18 mouse cellular contexts compared by ENCODE assay signal in genomic region chr19:32111866-32112790, GRCm38 (mm10). TPM values are rescaled to one million over a fixed set of nuclear protein-coding genes. Genes with fewer than 3 reads are reported as not detected.
DNase-seq lines count a peak whose midpoint lies in the region; ATAC-seq and TF ChIP-seq lines count a peak whose summit lies in the region.
"Had no signal": no experiment of that assay in that cellular context is flagged by ENCODE, and none has a peak within 500 bp of the region (broad histone marks: within the 10 kb centered on the region; RNA-seq: fewer than 3 reads in every experiment).

No protein-coding gene starts in this region.

- peak; percentile 76 for DNase-seq in MEL (ENCODE audit: low read depth, low spot score)
- no peak for DNase-seq in adrenal gland, postnatal 25 days
- no peak for DNase-seq in embryo, embryonic 10.5 days (ENCODE audit: low spot score)
- DNase-seq: adrenal gland, adult 8-10 months; cerebellum, adult 9-11 months; gastrocnemius, postnatal 10 days; heart, postnatal 10 days; lung, adult 2 months; lung, postnatal 4 days had no signal

- H3K9ac ChIP-seq in liver, embryonic 16.5 days (ENCODE audit: low read depth, low read length) = no peak overlapping the region
- H3K9ac ChIP-seq in liver, embryonic 12.5 days = no peak overlapping the region
- peak overlapping the region; percentile 11; the same call in 1 of the 2 replicates for H3K9ac ChIP-seq in MEL (ENCODE audit: control insufficient read depth, low read depth, low read length, poor library complexity, severe bottlenecking)
- H3K9ac ChIP-seq: limb, embryonic 13.5 days; neural tube, embryonic 12.5 days had no signal

- no peaks in the 10 kb centered on the region for H3K36me3 ChIP-seq in liver, embryonic 16.5 days (ENCODE audit: control insufficient read depth, insufficient read depth)
- H3K36me3 ChIP-seq in liver, embryonic 12.5 days = no peaks in the 10 kb centered on the region
- H3K36me3 ChIP-seq in MEL (ENCODE audit: control insufficient read depth in 1 of 2, insufficient read depth in 2 of 2, low read length in 2 of 2) = peaks cover 0 to 16% of the 10 kb centered on the region in 2 experiments; a peak in 2 of 4 replicates
- no peaks in the 10 kb centered on the region for H3K36me3 ChIP-seq in megakaryocyte, embryonic 14.5 days (replicated peaks; ENCODE audit: low read length)
- H3K36me3 ChIP-seq: limb, embryonic 13.5 days; neural tube, embryonic 12.5 days had no signal

- peak overlapping the region; percentile 37 for H3K27ac ChIP-seq in liver, embryonic 16.5 days (ENCODE audit: low read length)
- no peak overlapping the region for H3K27ac ChIP-seq in liver, embryonic 12.5 days
- peak overlapping the region; percentile 33; the same call in 1 of the 2 replicates for H3K27ac ChIP-seq in MEL (ENCODE audit: control insufficient read depth, low read depth, low read length)
- peak overlapping the region; percentile 51 for H3K27ac ChIP-seq in bone marrow macrophage, adult 2 months (ENCODE audit: insufficient read depth, low read depth, low read length)
- H3K27ac ChIP-seq: limb, embryonic 13.5 days; neural tube, embryonic 12.5 days had no signal

- no peaks in the 10 kb centered on the region for H3K27me3 ChIP-seq in liver, embryonic 16.5 days (ENCODE audit: control insufficient read depth, insufficient read depth, low read depth, low read length)
- H3K27me3 ChIP-seq in liver, embryonic 12.5 days (replicated peaks) = no peaks in the 10 kb centered on the region
- H3K27me3 ChIP-seq in MEL (ENCODE audit: control insufficient read depth in 1 of 2, insufficient read depth in 2 of 2, low read length in 2 of 2) = no peaks in the 10 kb centered on the region
- H3K27me3 ChIP-seq in megakaryocyte, embryonic 14.5 days (replicated peaks) = no peaks in the 10 kb centered on the region
- H3K27me3 ChIP-seq: limb, embryonic 13.5 days; neural tube, embryonic 12.5 days had no signal

- H3K4me1 ChIP-seq in liver, embryonic 16.5 days (ENCODE audit: control insufficient read depth, low read depth, low read length) = no peaks in the 10 kb centered on the region; the same call in none of the 2 replicates
- no peaks in the 10 kb centered on the region for H3K4me1 ChIP-seq in liver, embryonic 12.5 days
- H3K4me1 ChIP-seq in MEL (ENCODE audit: control insufficient read depth in 1 of 2, insufficient read depth in 2 of 2, low read length in 2 of 2) = peaks cover 0 to 21% of the 10 kb centered on the region in 2 experiments; a peak in 3 of 4 replicates
- peaks cover 25% of the 10 kb centered on the region for H3K4me1 ChIP-seq in bone marrow macrophage, adult 2 months (ENCODE audit: control insufficient read depth, insufficient read depth, low read length)
- peaks cover 41% of the 10 kb centered on the region for H3K4me1 ChIP-seq in megakaryocyte, embryonic 14.5 days
- H3K4me1 ChIP-seq: neural tube, embryonic 12.5 days had no signal

- no peak for TF ChIP-seq CTCF in MEL (IDR thresholded peaks at IDR 0.05 in 2 of 3, conservative IDR thresholded peaks at IDR 0.05 in 1 of 3; ENCODE audit: control insufficient read depth in 1 of 3, insufficient read depth in 1 of 3, low read depth in 2 of 3, low read length in 3 of 3, poor library complexity in 1 of 3, severe bottlenecking in 1 of 3)
- no peak for TF ChIP-seq CTCF in bone marrow macrophage, adult 2 months (IDR thresholded peaks at IDR 0.05; ENCODE audit: low read depth, low read length)

- ATAC-seq in liver, embryonic 16.5 days (ENCODE audit: low read depth) = no peak
- no peak for ATAC-seq in liver, embryonic 12.5 days
- ATAC-seq: forebrain, embryonic 16.5 days; hindbrain, embryonic 16.5 days; midbrain, embryonic 16.5 days had no signal

- TF ChIP-seq POLR2A in MEL (IDR thresholded peaks at IDR 0.05; ENCODE audit: control insufficient read depth in 1 of 2, insufficient read depth in 1 of 2, low read depth in 1 of 2, low read length in 2 of 2, poor library complexity in 1 of 2) = no peak
- no peak for TF ChIP-seq POLR2A in bone marrow macrophage, adult 2 months (IDR thresholded peaks at IDR 0.05; ENCODE audit: borderline replicate concordance, low read depth, low read length)

- no peak overlapping the region for H3K4me3 ChIP-seq in liver, embryonic 16.5 days (ENCODE audit: low read depth, low read length)
- no peak overlapping the region for H3K4me3 ChIP-seq in liver, embryonic 12.5 days
- peak overlapping the region in 1 of 2 experiments; percentile 27; a peak in 2 of 4 replicates for H3K4me3 ChIP-seq in MEL (ENCODE audit: control insufficient read depth in 1 of 2, insufficient read depth in 1 of 2, low read depth in 2 of 2, low read length in 2 of 2)
- no peak overlapping the region for H3K4me3 ChIP-seq in bone marrow macrophage, adult 2 months (ENCODE audit: insufficient read depth, low read length)
- peak overlapping the region; percentile 78 for H3K4me3 ChIP-seq in megakaryocyte, embryonic 14.5 days (replicated peaks)
- H3K4me3 ChIP-seq: limb, embryonic 13.5 days; neural tube, embryonic 12.5 days had no signal

- TF ChIP-seq EP300 in MEL (IDR thresholded peaks at IDR 0.05; ENCODE audit: low read depth in 1 of 2, low read length in 2 of 2) = peak in 1 of 2 experiments; percentile 75; a peak in 2 of 4 replicates

- peaks cover 1% of the 10 kb centered on the region; the same call in 1 of the 2 replicates for H3K79me2 ChIP-seq in MEL (ENCODE audit: control insufficient read depth, insufficient read depth, low read length, poor library complexity)

- WGBS in liver, embryonic 16.5 days (ENCODE audit: insufficient replicate concordance) = 24% methylated on average over 8 of the region's 8 CpGs
- 39% methylated on average over 8 of the region's 8 CpGs for WGBS in liver, embryonic 12.5 days (ENCODE audit: insufficient replicate concordance)

- H3K4me2 ChIP-seq in liver, embryonic 16.5 days (ENCODE audit: low read depth, low read length) = peak overlapping the region; percentile 9; the same call in 1 of the 2 replicates
- H3K4me2 ChIP-seq in liver, embryonic 12.5 days = no peak overlapping the region
- H3K4me2 ChIP-seq: limb, embryonic 13.5 days; neural tube, embryonic 12.5 days had no signal

- TF ChIP-seq RAD21 in MEL (IDR thresholded peaks at IDR 0.05; ENCODE audit: low read depth, low read length) = no peak

- H3K9me3 ChIP-seq in liver, embryonic 16.5 days (replicated peaks; ENCODE audit: control insufficient read depth, low read length) = no peaks in the 10 kb centered on the region
- no peaks in the 10 kb centered on the region for H3K9me3 ChIP-seq in liver, embryonic 12.5 days (replicated peaks)
- no peaks in the 10 kb centered on the region for H3K9me3 ChIP-seq in MEL (replicated peaks; ENCODE audit: insufficient read depth, low read length)
- H3K9me3 ChIP-seq in megakaryocyte, embryonic 14.5 days = no peaks in the 10 kb centered on the region
- H3K9me3 ChIP-seq: limb, embryonic 13.5 days; neural tube, embryonic 12.5 days had no signal

TF ChIP-seq in MEL, 35 proteins besides CTCF, POLR2A, EP300 and RAD21:
- TF ChIP-seq ZMIZ1 (IDR thresholded peaks at IDR 0.05; ENCODE audit: low read depth, low read length) (no peak), POLR2AphosphoS2 (IDR thresholded peaks at IDR 0.05; ENCODE audit: low read length) (no peak), MEF2A (IDR thresholded peaks at IDR 0.05; ENCODE audit: extremely low read depth, insufficient replicate concordance, low read depth, low read length, poor library complexity, severe bottlenecking) (no peak), ETS1 (IDR thresholded peaks at IDR 0.05; ENCODE audit: low read depth, low read length) (no peak), ZNF384 (IDR thresholded peaks at IDR 0.05; ENCODE audit: low read depth, low read length) (no peak), USF2 (IDR thresholded peaks at IDR 0.05; ENCODE audit: borderline replicate concordance in 1 of 2, insufficient read depth in 1 of 2, low read depth in 1 of 2, low read length in 2 of 2) (no peak), TCF12 (IDR thresholded peaks at IDR 0.05; ENCODE audit: low read depth, low read length) (no peak), POLR2AphosphoS5 (IDR thresholded peaks at IDR 0.05; ENCODE audit: borderline replicate concordance, low read depth, low read length) (no peak), CHD2 (IDR thresholded peaks at IDR 0.05; ENCODE audit: low read length) (no peak), MYB (IDR thresholded peaks at IDR 0.05; ENCODE audit: low read depth, low read length) (no peak), KAT2A (conservative IDR thresholded peaks at IDR 0.05; ENCODE audit: low read depth, low read length) (no peak), RCOR1 (IDR thresholded peaks at IDR 0.05; ENCODE audit: low read depth, low read length) (no peak), NELFE (IDR thresholded peaks at IDR 0.05; ENCODE audit: low read depth, low read length) (no peak), JUND (IDR thresholded peaks at IDR 0.05; ENCODE audit: low read depth, low read length) (no peak), ZC3H11A (IDR thresholded peaks at IDR 0.05; ENCODE audit: low read depth, low read length) (no peak), USF1 (IDR thresholded peaks at IDR 0.05; ENCODE audit: low read depth, low read length) (no peak), MYC (IDR thresholded peaks at IDR 0.05; ENCODE audit: low read depth, low read length) (no peak), GABPA (IDR thresholded peaks at IDR 0.05; ENCODE audit: low read depth, low read length) (no peak), GATA1 (IDR thresholded peaks at IDR 0.05; ENCODE audit: low read depth, low read length) (no peak)

RNA-seq across cellular contexts. Expression of gene Asah2, which starts 4.1 kb away (rescaled TPM):
- polyA plus RNA-seq in liver, embryonic 16.5 days (2015; fragmentation: Nextera tagmentation; extraction: Ambion mirVana) = 0.53 and 0.58 TPM in 2 replicates
- polyA plus RNA-seq in liver, embryonic 12.5 days (2016; fragmentation: Nextera tagmentation; extraction: Ambion mirVana) = 0.48 TPM in 2 replicates
- 0.58 and 0.62 TPM in 2 replicates for total RNA-seq in MEL (2012; rRNA removed)
- 1 to 10 TPM in 1 of 2 experiments, not detected in 1; 1.3 TPM for polyA plus RNA-seq in MEL (2012; ENCODE audit: insufficient read depth in 1 of 2, insufficient read length in 2 of 2, low read depth in 1 of 2, low replicate concordance in 2 of 2, missing spikeins in 1 of 2)
- 11.3 and 13.6 TPM in 2 replicates for polyA plus RNA-seq in bone marrow macrophage, adult 2 months (2012; ENCODE audit: insufficient read depth, insufficient read length, missing spikeins)
- 0.48 TPM in 1 of 2 replicates, not detected in the other for polyA plus RNA-seq in megakaryocyte, embryonic 14.5 days (2012; ENCODE audit: insufficient read depth, low replicate concordance)
- total RNA-seq in adrenal gland, postnatal 25 days (2021) = 16.8 and 27.4 TPM in 2 replicates
